Mouse (Mus musculus): ENCODE results near the gene A630089N07Rik.

DNA sequence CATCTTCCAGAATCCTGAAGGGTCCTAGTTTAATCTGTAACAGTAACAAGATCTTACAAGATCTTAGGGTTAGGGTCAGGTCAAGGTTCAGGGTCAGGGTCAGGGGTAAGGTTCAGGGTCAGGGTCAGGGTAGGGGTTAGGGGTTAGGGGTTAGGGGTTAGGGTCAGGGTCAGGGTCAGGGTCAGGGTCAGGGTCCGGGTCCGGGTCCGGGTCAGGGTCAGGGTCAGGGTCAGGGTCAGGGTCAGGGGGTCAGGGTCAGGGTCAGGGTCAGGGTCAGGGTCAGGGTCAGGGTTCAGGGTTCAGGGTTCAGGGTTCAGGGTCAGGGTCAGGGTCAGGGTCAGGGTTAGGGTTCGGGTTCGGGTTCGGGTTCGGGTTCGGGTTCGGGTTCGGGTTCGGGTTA is 24.9 kb upstream of the A630089N07Rik start:
- TF ChIP-seq CTCF (conservative IDR thresholded peaks at IDR 0.05; ENCODE audit: low read length) (no peak), POU5F1 (IDR thresholded peaks at IDR 0.05; ENCODE audit: borderline replicate concordance, low read length) (no peak)

All from E14TG2a.4 (cell line).